Mouse (Mus musculus) heart, embryonic 10.5 days (tissue): ENCODE measurements at regions not wholly inside any gene's neighbourhood (a gene's known extent, or its start where the extent isn't known, plus 50 kb on each side); places are given as distances from the start of the nearest gene placed in this dataset.

Experiments
- DNase-seq: peaks from one replicate; pipeline ENCODE4 v3.0.0-alpha.2; 2017; ENCODE audit warnings: low spot score
- H3K27ac ChIP-seq: fragments of 300-500 bp; sonication (generic); 2 replicates; pipeline ENCODE4 v1.5.1; 2016; ENCODE audit warnings: mild to moderate bottlenecking
- H3K27me3 ChIP-seq: fragments of 300-500 bp; sonication (generic); 2 replicates; pipeline ENCODE4 v1.6.1; 2016; ENCODE audit warnings: mild to moderate bottlenecking; ENCODE audit not compliant: poor library complexity, insufficient read depth, severe bottlenecking
- H3K36me3 ChIP-seq: fragments of 300-500 bp; sonication (generic); 2 replicates; pipeline ENCODE4 v1.6.1; 2016; ENCODE audit warnings: mild to moderate bottlenecking, moderate library complexity
- H3K4me1 ChIP-seq: fragments of 300-500 bp; sonication (generic); 2 replicates; pipeline ENCODE4 v1.6.1; 2016; ENCODE audit warnings: mild to moderate bottlenecking
- H3K4me3 ChIP-seq: fragments of 300-500 bp; sonication (generic); 2 replicates; pipeline ENCODE4 v1.5.1; 2016; ENCODE audit warnings: mild to moderate bottlenecking, moderate library complexity
- H3K9me3 ChIP-seq: fragments of 300-500 bp; sonication (generic); 2 replicates; pipeline ENCODE4 v1.6.1; 2016; ENCODE audit warnings: mild to moderate bottlenecking, moderate library complexity
- WGBS: fragments of 180-500 bp; shearing (Covaris S2); methylation state at CpG from one replicate; pipeline ENCODE4 v1.1.7; 2016; 5-methylcytosine and 5-hydroxymethylcytosine counted together

- no peak overlapping the region for H3K27ac ChIP-seq
- no peaks in the 10 kb centered on the region for H3K9me3 ChIP-seq
- H3K4me1 ChIP-seq: no peaks in the 10 kb centered on the region
- H3K4me3 ChIP-seq: no peak overlapping the region
- no peak for DNase-seq
- H3K36me3 ChIP-seq: no peaks in the 10 kb centered on the region
- H3K27me3 ChIP-seq: no peaks in the 10 kb centered on the region
- WGBS: 83% methylated on average over 11 of the region's 11 CpGs
These were observed 391.2 kb downstream of the Etnk1 start for GRCm38 (mm10) chr6:143558046-143558884.

- DNase-seq: no peak
- WGBS: 59% methylated on average over 4 of the region's 4 CpGs
- Histone ChIP-seq H3K27me3 (no peaks in the 10 kb centered on the region), H3K4me1 (no peaks in the 10 kb centered on the region), H3K4me3 (no peak overlapping the region), H3K9me3 (no peaks in the 10 kb centered on the region), H3K36me3 (no peaks in the 10 kb centered on the region), H3K27ac (no peak overlapping the region)
These were observed 392.3 kb downstream of the Etnk1 start for GRCm38 (mm10) chr6:143559316-143559715.

DNA sequence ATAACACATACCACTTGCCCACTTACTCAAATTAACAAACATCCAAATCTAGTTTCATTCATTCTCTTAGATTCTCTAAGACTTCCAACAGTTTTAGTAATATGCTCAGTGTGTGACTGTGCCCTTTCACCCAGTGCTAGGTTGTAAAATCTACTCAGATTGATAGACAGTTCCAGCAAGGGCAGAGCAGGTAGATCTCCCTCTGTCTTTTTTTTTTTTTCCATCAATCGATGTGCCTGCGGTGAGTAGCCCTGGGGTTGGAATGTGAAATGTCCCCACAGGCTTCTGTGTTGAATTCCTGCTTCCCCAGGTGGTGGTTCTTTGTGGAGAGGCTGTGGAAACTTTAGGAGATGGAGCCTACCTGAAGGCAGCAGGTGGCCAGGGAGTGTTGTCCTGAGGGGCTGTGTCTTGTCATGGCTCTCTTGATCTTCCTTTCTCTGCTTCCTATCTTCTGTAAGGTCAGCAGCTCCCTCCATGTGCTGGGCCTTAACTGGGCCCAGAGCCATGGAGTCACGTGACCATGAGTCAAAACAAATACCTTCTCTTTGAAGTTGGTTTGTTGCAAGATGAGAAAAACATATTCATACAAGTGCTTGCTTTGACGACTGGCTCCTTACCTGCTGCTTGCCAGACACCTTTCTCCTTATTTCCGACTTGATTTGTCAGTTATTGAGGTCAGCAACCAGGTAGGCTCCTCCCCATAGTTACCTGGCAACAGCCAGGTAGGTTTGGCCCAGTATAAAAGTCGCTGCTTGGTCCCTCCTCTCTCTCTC, 394.5 kb downstream of the Etnk1 start:
- DNase-seq: no peak
- Histone ChIP-seq H3K4me1 (no peaks in the 10 kb centered on the region), H3K36me3 (no peaks in the 10 kb centered on the region), H3K27ac (no peak overlapping the region), H3K9me3 (no peaks in the 10 kb centered on the region), H3K27me3 (no peaks in the 10 kb centered on the region), H3K4me3 (no peak overlapping the region)
- WGBS: 74% methylated on average over 6 of the region's 6 CpGs

- Histone ChIP-seq H3K36me3 (no peaks in the 10 kb centered on the region), H3K27ac (no peak overlapping the region), H3K27me3 (no peaks in the 10 kb centered on the region), H3K4me1 (no peaks in the 10 kb centered on the region), H3K9me3 (no peaks in the 10 kb centered on the region), H3K4me3 (no peak overlapping the region)
- 85% methylated on average over 24 of the region's 24 CpGs for WGBS
- DNase-seq: no peak
These were observed 404.5 kb downstream of the Etnk1 start for GRCm38 (mm10) chr6:143571356-143572115.

- DNase-seq: no peak
- Histone ChIP-seq H3K27ac (no peak overlapping the region), H3K9me3 (no peaks in the 10 kb centered on the region), H3K27me3 (no peaks in the 10 kb centered on the region), H3K4me1 (no peaks in the 10 kb centered on the region), H3K4me3 (no peak overlapping the region), H3K36me3 (no peaks in the 10 kb centered on the region)
- WGBS: 92% methylated on average over 1 of the region's 1 CpGs
These were observed 412.2 kb downstream of the Etnk1 start for GRCm38 (mm10) chr6:143579223-143579622.

- Histone ChIP-seq H3K36me3 (no peaks in the 10 kb centered on the region), H3K9me3 (no peaks in the 10 kb centered on the region), H3K27ac (no peak overlapping the region), H3K4me1 (no peaks in the 10 kb centered on the region), H3K4me3 (no peak overlapping the region), H3K27me3 (no peaks in the 10 kb centered on the region)
- no peak for DNase-seq
- WGBS: 54% methylated on average over 1 of the region's 1 CpGs
These were observed 422.6 kb downstream of the Etnk1 start for GRCm38 (mm10) chr6:143589666-143590065.

- Histone ChIP-seq H3K27me3 (no peaks in the 10 kb centered on the region), H3K4me1 (no peaks in the 10 kb centered on the region), H3K9me3 (no peaks in the 10 kb centered on the region), H3K4me3 (no peak overlapping the region), H3K27ac (no peak overlapping the region), H3K36me3 (no peaks in the 10 kb centered on the region)
- no peak for DNase-seq
- 79% methylated on average over 4 of the region's 4 CpGs for WGBS
These were observed 423.2 kb downstream of the Etnk1 start for GRCm38 (mm10) chr6:143590231-143590630.

DNA sequence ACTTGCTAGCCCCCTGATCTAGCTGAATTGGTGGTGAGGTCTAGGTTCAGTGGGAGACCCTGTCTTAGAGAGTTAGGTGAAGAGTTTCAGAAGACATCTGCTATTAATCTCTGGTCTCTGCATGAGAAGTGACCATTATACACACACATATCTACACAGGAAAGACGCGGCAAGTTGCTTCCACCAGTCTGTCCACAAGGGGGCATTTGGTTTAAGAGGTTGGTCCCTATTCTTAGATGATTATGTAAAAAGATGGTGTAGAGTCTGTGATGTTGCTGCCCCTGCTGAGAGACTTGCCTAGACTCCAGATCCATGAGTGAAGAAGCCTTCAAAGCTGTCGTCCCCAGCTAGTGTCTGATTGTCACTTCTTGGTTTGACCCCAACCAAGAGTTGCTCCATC, 425.5 kb downstream of the Etnk1 start:
- H3K27ac ChIP-seq: no peak overlapping the region
- H3K36me3 ChIP-seq: no peaks in the 10 kb centered on the region
- 83% methylated on average over 3 of the region's 3 CpGs for WGBS
- no peak overlapping the region for H3K4me3 ChIP-seq
- no peak for DNase-seq
- no peaks in the 10 kb centered on the region for H3K9me3 ChIP-seq
- no peaks in the 10 kb centered on the region for H3K27me3 ChIP-seq
- H3K4me1 ChIP-seq: no peaks in the 10 kb centered on the region

GRCm38 (mm10) chr6:143595486-143595885, 428.5 kb downstream of the Etnk1 start:
- H3K27ac ChIP-seq: no peak overlapping the region
- H3K9me3 ChIP-seq: no peaks in the 10 kb centered on the region
- DNase-seq: no peak
- no peaks in the 10 kb centered on the region for H3K27me3 ChIP-seq
- H3K4me1 ChIP-seq: no peaks in the 10 kb centered on the region
- H3K4me3 ChIP-seq: no peak overlapping the region
- H3K36me3 ChIP-seq: no peaks in the 10 kb centered on the region
- WGBS: 70% methylated on average over 2 of the region's 2 CpGs

DNA sequence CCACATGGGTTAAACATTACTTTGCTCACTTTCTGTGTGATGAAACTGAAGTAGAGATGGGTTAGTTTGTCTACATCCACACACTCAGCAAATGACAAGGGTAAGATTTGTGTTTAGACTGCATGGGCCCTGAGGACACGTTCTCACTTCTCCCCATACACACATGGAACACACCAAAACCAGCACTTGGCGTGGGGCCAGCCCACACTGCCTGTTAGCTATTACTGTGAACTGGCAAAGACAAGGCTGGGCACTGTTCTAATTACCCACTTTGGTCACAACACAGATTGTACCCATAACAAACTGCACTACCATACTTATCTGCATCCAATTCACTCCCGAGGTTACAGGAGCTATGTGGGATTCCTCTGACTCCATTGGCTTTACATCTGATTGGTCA, 430.4 kb downstream of the Etnk1 start:
- H3K4me3 ChIP-seq: no peak overlapping the region
- DNase-seq: no peak
- H3K9me3 ChIP-seq: no peaks in the 10 kb centered on the region
- WGBS: 78% methylated on average over 3 of the region's 3 CpGs
- H3K27ac ChIP-seq: no peak overlapping the region
- no peaks in the 10 kb centered on the region for H3K36me3 ChIP-seq
- H3K27me3 ChIP-seq: no peaks in the 10 kb centered on the region
- H3K4me1 ChIP-seq: no peaks in the 10 kb centered on the region

DNA sequence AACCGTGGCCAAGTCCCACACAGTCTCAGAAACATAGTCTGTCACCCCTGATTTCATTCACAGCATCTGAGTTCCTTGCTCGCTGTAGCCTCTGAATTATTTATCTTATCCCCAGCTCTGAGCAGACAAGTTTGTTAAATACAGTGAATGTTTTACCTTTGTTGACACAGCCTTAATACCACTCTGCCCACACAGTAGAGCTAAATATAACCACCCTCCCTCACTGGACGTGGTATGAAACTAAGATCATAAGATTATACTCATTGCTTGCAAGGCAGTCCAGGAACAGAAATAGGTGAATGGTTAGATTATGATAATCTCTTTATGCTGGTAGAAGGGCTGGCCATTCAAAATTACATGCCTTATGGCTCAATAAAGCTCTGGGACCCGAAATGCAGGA, 431.9 kb downstream of the Etnk1 start:
- 67% methylated on average over 4 of the region's 4 CpGs for WGBS

GRCm38 (mm10) chr6:143609100-143609499, 442.1 kb downstream of the Etnk1 start:
- no peaks in the 10 kb centered on the region for H3K9me3 ChIP-seq
- WGBS: 71% methylated on average over 1 of the region's 1 CpGs
- H3K4me1 ChIP-seq: no peaks in the 10 kb centered on the region
- no peaks in the 10 kb centered on the region for H3K27me3 ChIP-seq
- H3K4me3 ChIP-seq: no peak overlapping the region
- H3K36me3 ChIP-seq: no peaks in the 10 kb centered on the region
- no peak overlapping the region for H3K27ac ChIP-seq
- DNase-seq: no peak

More for the DNA sequence above, 431.9 kb downstream of the Etnk1 start:
- Histone ChIP-seq H3K27ac (no peak overlapping the region), H3K36me3 (no peaks in the 10 kb centered on the region), H3K9me3 (no peaks in the 10 kb centered on the region), H3K27me3 (no peaks in the 10 kb centered on the region), H3K4me1 (no peaks in the 10 kb centered on the region), H3K4me3 (no peak overlapping the region)
- no peak for DNase-seq

- Histone ChIP-seq H3K4me1 (no peaks in the 10 kb centered on the region), H3K4me3 (no peak overlapping the region), H3K27me3 (no peaks in the 10 kb centered on the region), H3K36me3 (no peaks in the 10 kb centered on the region), H3K27ac (no peak overlapping the region), H3K9me3 (no peaks in the 10 kb centered on the region)
- DNase-seq: no peak
- WGBS: 71% methylated on average over 10 of the region's 10 CpGs
These were observed 445.9 kb downstream of the Etnk1 start for GRCm38 (mm10) chr6:143612966-143613365.
